Mouse (Mus musculus) adrenal gland, postnatal 10 days (tissue): ENCODE results near the gene Gng5. TPM values are rescaled to one million over a fixed set of nuclear protein-coding genes. Genes with fewer than 3 reads are reported as not detected.

ENCODE experiments used
- DNase-seq: peaks from one replicate; pipeline ENCODE4 v3.0.0; 2021; ENCODE audit warnings: mixed read lengths
- long read RNA-seq, 2 experiments: library from polyadenylated mRNA; stranded (forward); transcript quantifications; one replicate each; pipeline ENCODE4 v2.0.0; 2021
- total RNA-seq, 2 experiments: library from RNA; stranded (reverse); gene quantifications; 2 replicates each; pipeline ENCODE4 v1.2.3; 2021

Gng5 gene
- total RNA-seq: 100 to 1,000 TPM; 276 to 286 TPM
- long read RNA-seq, experiment 1, transcript Gng5-201 (3 exons, 593 nt): major isoform, 396 of 397 reads
- long read RNA-seq, experiment 1, partial matches to known transcripts: 0 of 397 reads
- long read RNA-seq, experiment 1, other reads (novel, unspliced or antisense): 1 of 397 reads
- long read RNA-seq, experiment 2, transcript Gng5-201 (3 exons, 593 nt): major isoform, 284 of 287 reads
- long read RNA-seq, experiment 2, partial matches to known transcripts: 0 of 287 reads
- long read RNA-seq, experiment 2, other reads (novel, unspliced or antisense): 2 of 287 reads

DNA sequence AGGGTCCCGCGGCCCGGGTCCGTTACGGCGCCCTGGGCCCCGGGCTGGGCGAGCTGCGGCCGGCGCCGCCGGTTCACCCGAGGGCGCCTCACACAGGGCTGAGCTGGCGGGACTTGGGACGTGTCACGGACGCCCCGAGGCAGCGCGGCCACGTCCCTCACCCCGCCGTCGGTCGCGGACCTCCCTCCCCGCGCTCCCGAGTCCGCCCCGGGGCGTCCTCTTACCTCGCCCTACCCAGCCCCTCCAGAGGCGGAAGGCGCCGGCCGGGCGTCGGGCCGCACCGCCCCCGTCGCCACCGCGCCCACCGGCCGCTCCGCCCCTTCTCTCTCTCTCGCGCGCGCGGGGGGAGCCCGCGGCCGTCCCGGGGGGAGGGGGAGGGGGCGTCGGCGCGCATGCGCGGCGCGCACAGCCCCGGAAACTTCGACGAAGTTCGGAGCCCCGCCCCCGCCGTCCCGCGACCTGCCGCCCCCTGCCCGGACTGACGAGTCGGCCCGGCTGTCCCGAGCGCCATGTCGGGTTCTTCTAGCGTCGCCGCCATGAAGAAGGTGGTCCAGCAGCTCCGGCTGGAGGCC is at the start of gene Gng5, which contains the start of gene Spata1:
Gng5 (plus strand) TSS at position 377 of the 572 bp plus-strand sequence.
Spata1 (minus strand) TSS at position 323 of the 572 bp plus-strand sequence.
- peak; percentile 95 for DNase-seq

DNA sequence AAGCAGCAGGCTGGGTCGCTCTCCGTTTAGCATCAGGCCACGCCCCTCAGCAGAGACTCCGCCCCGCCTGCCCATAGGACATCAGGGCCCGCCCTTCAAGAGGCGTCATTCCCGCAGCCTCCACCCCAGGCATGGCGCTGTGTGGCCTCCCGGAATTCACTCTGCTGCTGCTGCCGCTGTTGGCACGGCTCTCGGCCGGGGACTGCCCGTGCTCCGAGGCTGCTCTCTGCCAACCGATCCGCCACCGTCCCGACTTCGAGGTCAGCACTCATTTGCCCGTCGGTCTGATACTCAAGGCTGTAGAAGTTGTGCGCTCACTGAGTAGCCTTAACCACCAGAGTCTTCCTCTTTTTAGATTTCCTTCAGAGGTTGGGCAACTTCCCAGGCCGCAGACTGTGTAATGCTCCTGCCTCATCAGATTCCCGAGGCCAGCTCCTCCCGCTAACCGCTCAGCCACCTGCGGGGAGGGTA is 49.2 kb upstream of the Gng5 start:
- DNase-seq: peak; percentile 96

DNA sequence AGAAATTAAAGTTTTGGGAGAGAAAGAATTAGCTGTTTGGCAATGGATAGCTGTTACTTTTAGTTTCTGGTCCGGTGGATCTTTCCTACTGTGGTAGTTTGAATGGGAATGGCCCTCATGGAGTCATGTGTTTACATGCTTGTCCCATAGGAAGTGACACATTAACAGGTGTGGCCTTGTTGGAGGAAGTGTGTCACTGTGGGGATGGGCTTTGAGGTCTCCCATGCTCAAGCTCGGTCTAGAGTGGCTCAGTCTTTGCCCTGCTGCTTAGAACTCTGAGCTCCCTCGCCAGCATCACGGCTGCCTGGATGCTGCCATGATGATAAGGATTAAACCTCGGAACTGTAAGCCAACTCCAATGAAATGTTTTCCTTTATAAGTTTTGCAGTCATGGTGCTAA is 48.2 kb upstream of the Gng5 start:
- DNase-seq: no peak

DNA sequence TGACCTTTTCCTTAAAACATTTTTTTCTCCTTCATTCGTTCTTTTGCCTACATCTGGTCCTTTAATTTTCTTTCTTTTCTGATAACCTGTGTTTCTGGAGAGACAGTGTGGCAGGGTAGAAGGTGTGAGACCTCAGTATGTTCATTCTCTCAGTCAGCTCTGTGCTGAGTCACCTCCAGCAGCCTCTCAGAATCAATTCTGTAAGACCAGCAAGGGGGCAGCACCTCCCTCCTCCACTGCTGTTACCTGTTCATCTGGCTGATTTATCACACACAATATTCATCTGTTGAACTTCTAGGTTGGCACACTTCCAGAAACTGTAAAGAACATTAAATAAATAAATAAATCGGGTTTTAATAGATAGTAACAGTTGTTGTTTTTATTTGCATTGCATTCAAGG is 36.7 kb upstream of the Gng5 start:
- no peak for DNase-seq

DNA sequence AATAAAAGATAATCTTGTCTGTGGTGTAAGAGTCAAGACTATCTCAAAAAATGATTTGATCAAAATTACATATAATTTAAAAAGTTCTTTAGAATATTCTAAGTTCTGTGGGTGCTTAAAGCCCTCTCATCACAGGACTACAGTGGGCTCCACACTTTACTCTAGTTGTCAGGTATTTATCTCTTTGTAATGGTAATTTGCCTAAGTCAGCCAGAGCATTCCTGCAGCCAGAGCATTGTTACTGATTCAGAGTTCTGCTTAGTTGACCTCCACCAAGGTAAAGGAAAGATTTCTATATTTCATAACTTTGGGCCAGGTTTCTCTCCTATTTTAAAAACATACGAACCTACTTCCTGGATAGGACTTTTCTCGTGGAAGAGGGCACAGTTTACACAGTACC is 30.4 kb upstream of the Gng5 start:
- no peak for DNase-seq

DNA sequence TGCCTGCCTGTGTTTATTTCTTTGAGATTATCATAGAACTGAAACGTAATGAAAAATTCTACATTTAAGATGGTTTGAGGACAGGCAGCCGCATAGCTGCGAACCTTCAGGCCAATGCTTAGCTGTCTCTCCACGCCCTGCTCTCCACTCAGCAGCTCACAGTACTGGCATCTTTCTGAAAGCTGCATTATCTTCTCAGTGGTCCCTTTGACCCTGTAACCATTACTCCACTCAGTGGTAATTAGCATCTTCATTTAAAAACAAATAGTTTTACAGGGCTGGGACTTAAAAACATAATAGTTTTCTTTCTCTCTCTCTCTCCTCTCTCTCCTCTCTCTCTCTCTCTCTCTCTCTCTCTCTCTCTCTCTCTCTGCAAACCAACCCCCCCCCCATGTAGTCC is 26.9 kb upstream of the Gng5 start:
- no peak for DNase-seq

DNA sequence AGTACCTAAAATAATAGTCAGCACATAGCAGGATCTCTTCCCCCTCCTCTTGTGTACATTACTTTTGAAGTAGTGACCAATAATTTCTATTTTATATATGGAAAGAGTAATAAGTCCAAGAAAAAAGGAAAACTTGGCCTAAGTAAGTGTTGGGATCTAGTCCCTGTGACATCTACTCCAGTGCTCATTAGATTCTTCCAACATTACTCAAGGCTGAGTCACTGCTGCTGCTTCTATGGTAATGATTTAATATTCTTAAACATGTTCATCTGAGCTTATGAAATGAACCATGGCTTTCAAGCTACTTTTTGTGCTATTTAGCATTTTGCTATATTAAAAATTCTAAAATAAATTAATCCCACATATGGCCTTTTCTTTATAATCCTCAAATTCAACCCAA is 25.9 kb upstream of the Gng5 start:
- no peak for DNase-seq

DNA sequence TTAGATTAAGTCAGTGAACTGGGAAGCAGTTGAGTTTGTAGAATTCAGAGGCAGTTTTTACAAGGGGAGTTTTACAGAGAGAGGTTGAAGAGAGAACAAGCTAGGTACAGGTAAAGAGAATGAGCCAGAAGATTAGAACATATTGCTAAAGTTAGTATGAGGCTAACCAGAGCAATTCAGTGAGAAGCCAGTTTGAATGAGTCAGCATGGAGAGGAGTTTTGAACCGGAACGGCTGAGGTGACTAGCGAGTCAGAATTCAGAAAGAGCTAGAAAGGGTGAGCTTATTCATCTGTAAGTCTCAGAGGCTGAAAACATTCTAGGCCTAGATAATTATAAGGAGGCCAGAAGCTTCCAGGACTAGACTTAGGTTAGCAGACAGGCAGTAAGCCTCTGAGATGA is 25.2 kb upstream of the Gng5 start:
- no peak for DNase-seq

DNA sequence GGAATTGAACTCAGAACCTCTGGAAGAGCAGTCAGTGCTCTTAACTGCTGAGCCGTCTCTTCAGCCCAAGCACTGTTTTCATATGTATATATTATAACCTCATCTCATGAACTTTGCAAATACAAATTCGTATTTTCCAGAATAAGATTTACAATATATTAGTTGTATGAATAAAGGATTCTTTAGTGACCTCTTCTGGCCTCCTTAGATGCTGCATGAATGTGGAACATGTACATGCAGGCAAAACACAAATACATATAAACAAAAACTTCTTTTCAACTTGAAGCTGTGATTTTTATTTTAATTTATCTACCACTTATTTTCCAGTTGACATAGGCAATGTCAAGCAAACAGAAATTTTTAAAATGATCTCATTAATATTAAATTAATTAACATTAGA is 17.6 kb upstream of the Gng5 start:
- no peak for DNase-seq

DNA sequence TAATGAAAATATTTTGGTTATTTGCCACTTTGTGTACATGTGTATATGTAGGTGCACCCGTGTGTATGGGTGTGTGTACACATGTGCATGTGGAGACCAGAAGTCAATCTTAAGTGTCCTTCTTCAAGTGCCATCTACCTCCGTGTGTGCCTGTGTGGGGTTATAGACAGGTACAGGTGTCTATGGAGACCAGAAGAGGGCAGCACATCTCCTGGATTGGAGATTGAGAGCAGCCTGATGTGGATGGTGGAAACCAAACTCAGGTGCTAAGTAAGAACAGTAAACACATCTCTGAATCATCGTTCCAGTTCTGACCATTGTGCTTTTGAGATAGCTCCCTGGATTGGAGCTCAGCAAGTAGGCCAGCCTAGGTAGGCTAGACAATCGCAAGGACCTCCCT is 13.1 kb upstream of the Gng5 start:
- no peak for DNase-seq

DNA sequence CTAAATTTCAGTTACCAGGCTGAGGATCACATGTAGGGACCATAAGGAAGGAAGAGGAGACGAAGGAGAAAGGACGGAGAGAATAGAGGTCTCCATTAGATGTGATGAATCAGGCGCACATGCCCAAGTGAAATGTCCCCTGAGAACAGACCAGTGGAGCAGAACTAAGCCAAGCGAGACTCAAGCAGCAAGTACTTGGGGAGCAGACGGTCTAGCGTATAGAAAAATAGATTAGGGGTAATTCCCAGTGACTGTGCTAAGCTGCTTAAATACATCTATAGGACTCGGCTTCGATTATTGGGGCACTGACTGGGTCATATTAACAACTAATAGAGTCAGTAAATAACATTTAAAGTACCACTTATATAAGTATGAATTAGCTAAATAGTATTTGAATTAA is 4.7 kb upstream of the Gng5 start:
- DNase-seq: no peak

DNA sequence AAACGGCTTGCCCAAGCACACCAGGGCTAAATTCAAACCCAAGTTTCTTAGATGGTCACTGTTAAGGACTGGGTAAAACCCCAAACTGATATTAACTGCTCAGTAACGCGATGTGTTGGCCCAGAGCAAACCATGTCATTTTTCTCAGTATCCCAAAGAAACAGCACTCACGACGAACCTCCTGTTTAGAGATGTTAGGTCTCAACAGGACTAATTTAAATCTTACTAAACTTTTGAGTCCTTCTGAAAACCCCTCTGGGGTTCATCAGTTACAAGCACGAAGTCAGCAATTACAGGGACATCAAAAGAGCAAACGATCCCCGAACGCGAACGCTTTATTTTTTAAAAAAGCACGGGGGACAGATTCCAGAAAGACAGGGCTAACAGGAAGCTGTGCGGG is 618 bp upstream of the Gng5 start:
- no peak for DNase-seq

DNA sequence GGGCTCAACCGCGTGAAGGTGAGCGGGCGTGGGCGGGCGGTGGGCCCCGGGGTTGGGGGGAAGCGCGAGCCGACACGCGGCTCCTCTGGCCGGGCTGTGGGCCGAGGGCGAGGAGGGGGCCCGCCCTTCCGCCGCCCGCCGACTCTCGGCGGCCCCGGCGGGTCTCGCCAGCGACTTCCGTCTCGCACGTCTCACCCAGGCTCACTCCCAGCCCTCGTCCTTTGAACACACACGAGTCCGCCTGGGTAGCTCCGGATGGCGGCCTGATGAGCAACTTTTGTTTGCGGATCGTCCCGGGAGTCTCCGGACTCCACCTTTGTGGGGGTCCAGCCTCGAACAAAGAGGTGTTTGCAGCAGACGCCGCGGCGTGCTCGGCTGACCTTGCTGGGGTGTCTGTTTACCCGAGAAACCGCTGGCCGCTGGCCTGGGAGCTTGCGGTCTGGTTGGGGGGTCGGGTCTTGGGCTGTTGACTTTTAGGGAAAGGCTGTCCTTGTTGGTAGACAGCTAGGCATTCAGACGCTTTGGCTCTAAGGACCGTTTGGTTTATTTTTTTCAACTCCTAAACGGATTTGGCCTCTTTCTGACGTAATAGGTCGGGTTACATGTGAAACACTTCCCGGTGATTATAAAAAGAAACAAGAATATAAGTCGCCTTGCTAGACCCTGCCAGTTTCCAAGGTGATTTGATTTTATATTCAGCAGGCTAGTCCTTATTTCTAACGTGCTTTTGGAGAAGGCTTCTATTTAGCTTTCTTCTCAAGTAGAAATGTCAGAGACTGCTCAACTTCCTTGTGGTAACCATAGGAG is 599 bp downstream of the Gng5 start:
- DNase-seq: peak; percentile 72

DNA sequence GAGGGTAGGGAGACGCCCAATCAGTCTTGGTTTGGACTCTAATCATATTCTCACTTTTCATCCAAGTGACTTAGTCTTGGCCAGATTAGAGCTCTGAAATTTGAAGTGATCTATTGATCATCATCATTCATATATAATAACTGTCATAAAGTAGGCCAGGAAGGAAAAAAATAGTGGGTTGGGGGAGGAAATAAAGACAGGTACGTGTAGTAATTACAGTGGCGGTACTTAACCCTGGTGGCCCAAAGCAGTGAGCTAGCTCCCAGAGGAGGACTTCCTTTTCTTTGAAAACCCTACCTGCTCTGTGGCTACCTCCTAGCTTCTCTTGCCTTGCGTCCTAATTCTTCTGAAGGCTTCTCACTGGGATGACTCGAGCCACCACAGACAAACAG is 1.2 kb downstream of the Gng5 start:
- DNase-seq: no peak

DNA sequence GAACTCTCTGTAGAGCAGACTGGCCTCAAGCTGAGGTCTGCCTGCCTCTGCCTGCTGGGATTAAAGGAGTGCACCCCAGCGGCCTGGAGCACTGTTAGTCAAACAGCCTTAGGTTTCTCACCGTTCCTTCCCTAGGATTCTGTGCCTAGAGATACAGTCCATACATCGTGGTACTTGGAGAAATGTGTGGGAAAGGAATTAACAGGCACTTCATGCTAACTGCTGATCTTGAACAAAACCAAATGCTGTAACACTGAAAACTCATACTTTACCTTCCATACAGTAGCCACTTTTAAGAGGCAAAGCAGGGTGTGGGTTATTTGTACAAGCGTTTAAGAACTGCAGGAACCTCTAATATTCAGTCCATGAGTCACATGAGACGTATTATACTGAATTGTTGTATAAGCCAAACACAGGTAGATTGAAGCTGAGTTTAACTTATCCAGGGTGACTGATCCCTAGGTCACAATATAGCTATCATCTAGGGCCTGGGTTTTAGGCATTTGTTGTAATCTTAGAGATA is 2.1 kb downstream of the Gng5 start:
- DNase-seq: no peak

DNA sequence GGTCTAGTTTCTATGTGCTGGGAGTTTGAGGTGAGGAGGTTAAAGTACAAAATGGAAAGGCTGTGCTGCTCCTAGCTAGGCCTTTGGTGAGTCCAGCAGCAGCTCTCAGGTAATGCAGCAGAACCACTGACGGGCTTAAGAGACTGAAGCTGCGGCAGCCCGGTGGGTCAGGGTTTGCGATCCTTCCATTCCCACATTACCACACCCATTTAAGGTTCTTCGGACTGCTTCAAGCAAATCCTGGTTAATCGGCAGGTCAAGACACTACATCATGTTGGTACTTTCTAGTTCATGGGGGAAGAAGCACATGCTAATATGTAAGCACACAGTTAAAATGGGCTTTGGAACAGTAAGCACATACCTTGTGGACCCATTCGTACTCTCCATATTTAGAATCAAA is 7.1 kb downstream of the Gng5 start:
- DNase-seq: no peak

DNA sequence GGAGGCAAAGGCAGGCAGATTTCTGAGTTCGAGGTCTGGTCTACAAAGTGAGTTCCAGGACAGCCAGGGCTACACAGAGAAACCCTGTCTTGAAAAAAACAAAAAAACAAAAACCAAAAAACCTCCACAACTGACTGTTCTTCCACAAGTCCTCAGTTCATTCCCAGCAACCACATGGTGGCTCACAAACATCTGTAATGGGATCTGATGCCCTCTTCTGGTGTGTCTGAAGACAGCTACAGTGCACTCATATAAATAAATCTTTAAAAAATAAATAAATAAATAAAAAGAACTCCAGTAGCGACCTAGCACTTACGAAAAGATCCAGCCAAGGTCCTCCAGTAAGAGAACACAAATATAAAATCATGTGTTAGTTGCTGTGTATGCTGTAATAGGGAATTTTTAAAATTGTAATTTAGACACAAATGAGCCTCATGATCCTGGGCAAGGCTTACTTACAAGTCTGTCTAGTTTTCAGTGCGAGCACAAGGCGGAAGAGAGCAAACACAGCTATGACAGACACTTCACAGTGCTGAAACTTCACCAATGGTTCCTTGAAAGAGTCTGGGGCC is 20.7 kb downstream of the Gng5 start:
- DNase-seq: no peak

DNA sequence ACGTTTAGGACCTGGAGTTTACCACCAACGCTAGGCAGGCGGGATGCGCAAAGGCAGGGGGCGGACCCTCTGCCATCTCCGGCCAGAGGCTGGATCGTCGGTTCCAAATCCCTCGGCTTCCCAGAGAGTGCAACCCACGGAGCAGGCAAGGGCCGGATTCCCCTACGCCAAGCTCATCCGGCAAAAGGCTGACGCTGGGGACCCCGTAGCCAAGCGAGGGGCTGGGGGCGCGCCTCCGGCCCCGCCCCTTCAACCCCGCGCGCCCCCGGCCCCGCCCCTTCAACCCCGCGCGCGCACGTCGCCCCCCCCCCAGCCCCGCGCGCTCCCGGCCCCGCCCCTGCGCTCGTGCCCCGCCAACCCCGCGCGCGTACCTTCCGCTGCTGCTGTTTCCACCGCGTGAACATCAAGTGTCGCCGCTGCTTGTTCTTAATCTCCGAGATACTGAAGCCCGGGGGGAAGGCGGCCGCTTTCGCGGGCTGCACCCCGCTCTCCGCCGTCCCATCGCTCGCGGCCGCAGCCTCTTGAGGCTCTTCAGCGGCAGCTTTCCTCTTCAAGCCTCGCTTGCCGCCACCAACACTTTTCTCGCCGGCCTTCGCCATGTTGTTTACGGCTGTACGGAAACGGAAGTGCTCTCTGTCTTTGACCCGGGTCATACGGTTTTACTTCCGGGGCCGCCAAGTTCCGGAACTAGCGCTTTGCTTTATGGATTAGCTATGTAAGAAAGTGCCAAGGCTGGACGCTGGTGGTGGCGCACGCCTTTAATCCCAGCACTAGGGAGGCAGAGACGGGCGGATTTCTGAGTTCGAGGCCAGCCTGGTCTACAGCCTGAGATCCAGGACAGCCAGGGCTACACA is 21.4 kb downstream of the Gng5 start, which contains the start of gene Rpf1:
Rpf1 (minus strand) TSS at position 632 of the 854 bp plus-strand sequence.
- DNase-seq: peak; percentile 92

DNA sequence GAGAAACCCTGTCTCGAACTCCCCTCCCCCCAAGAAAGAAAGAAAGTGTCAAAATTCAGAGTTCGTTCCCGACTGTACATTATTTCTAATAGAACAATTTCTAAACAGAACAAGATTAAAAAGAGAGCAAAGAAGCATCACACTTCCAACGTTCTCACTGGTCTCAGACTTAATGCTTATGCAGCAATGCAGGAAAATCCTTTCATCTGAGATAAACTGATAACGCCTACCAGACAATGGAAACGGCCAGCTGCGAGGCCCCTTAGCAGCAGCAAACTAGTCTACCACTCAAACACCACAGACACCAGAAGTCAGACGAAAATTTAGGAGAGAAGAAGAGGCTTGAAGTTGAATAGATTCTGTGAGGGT is 22.0 kb downstream of the Gng5 start:
- no peak for DNase-seq

DNA sequence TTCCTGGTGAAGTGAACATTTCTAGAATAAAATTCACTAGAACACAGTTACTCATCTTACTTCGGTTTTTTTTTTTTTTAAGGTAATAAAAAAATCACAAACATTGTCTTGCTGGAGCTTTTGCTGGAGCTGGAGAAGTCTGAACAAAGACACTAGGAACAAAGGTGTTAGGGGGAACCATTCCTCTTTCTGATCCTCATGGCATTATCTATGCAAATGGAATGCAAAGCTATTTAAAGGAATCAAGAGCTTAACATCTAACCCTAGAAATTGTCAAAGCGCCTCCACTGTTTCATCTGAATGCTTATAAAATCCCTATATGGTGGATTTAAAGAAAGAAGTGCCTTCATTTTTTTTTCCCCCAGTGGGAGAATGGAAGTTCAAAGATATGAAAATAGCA is 28.7 kb downstream of the Gng5 start:
- DNase-seq: no peak

DNA sequence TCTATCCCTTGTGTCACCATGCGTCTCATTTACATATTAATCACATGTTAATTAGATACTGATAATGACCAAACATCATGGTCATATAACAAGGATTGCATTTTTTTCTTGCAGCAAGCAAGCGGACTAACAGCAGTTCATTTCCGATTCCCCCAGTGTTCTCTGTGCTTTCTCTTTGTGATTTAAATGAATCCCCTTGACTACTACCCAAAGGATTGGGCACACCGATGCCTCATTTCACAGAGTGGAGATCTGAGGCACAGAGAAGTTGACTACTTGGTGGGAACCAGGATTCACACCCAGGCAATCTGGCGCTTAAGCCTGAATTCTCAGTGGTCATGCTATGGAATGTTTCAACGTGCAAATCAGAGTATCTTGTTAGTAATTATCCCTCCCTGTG is 35.4 kb downstream of the Gng5 start:
- DNase-seq: no peak
